Mouse (Mus musculus): ENCODE measurements at regions not wholly inside any gene's neighbourhood (a gene's known extent, or its start where the extent isn't known, plus 50 kb on each side); places are given as distances from the start of the nearest gene placed in this dataset.
A peak's percentile ranks its signal among the peaks of the same experiment; 100 is the strongest.

DNA sequence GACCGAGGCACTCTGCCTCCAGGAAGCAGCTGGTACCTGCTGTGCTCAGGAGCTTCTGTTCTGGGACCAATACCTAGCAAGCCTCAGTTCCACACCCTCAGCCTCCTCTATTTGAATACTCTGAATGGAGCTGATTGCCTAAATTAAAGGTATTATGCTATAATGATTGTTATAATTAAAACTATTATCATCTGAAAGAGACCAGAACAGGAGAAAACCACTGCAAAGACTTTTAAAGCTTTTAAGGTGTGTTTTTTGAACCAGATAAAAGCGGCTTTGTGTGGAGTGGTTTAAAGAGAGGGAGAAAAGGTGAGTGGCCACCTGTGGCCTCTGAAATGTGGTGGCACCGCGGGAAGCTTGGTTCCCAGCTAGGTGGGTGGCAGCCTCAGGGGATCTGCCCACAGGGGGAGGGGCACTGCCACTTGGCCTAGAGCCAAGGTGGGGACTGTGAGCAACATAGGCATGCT lies 115.6 kb downstream of the 9530068E07Rik start:
- WGBS: 51% methylated on average over 4 of the region's 4 CpGs
- Histone ChIP-seq H3K36me3 (ENCODE audit: control insufficient read depth, insufficient read depth, low read length) (no peaks in the 10 kb centered on the region), H3K27ac (ENCODE audit: low read length) (no peak overlapping the region), H3K4me1 (ENCODE audit: control insufficient read depth, insufficient read depth, low read length) (no peaks in the 10 kb centered on the region), H3K27me3 (ENCODE audit: control insufficient read depth, insufficient read depth, low read depth, low read length) (no peaks in the 10 kb centered on the region), H3K4me3 (ENCODE audit: low read depth, low read length) (no peak overlapping the region), H3K4me2 (ENCODE audit: low read length) (no peak overlapping the region), H3K9me3 (replicated peaks; ENCODE audit: control insufficient read depth, low read length, poor library complexity, severe bottlenecking) (no peaks in the 10 kb centered on the region), H3K9ac (ENCODE audit: low read depth, low read length) (no peak overlapping the region)
- ATAC-seq: no peak

DNA sequence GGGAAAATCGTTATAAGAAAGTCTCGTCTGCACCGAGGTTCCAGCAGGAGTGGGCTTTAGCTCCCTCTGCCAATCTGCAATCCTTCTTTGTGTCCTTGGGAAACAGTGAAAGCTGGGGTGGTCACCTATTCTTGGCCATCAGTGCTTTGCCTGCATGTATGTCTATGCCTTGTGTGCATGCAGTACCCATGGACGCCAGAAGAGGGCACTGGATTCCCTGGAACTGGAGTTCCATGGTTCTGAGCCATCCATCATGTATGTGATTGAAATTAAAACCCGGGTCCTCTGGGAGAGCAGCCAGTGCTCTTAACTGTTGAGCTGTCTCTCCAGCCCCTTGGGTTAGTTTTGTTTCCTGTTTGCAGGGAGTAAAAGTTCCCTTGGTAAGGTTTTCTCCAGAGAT lies 121.1 kb downstream of the 9530068E07Rik start:
- ATAC-seq: no peak
- Histone ChIP-seq H3K4me1 (ENCODE audit: control insufficient read depth, insufficient read depth, low read length) (no peaks in the 10 kb centered on the region; the same call in 1 of the 2 replicates), H3K9ac (ENCODE audit: low read depth, low read length) (no peak overlapping the region), H3K9me3 (replicated peaks; ENCODE audit: control insufficient read depth, low read length, poor library complexity, severe bottlenecking) (no peaks in the 10 kb centered on the region), H3K36me3 (ENCODE audit: control insufficient read depth, insufficient read depth, low read length) (no peaks in the 10 kb centered on the region), H3K27me3 (ENCODE audit: control insufficient read depth, insufficient read depth, low read depth, low read length) (no peaks in the 10 kb centered on the region), H3K27ac (ENCODE audit: low read length) (no peak overlapping the region), H3K4me2 (ENCODE audit: low read length) (no peak overlapping the region), H3K4me3 (ENCODE audit: low read depth, low read length) (no peak overlapping the region)
- WGBS: 77% methylated on average over 5 of the region's 5 CpGs

DNA sequence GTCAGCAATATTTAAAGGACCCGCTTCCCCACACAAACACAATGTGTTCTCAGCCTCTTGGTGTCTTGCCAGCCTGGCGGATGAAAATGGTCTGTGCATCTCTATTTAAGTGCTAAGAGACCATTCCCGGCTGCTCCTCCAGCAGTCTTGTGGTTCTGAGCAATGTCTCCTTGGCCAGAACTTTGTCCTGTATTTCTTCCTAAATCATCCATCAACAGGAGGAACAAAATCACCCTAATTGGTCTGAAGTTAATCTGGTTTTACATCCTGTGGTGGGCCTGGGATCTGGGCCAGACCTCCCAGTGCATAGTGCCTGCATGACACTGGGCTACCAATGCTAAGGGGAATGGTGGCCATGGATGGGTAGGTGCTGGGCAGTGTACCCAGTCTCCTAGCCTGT lies 123.6 kb downstream of the 9530068E07Rik start:
- WGBS: 62% methylated on average over 3 of the region's 3 CpGs
- no peak for ATAC-seq
- Histone ChIP-seq H3K4me3 (ENCODE audit: low read depth, low read length) (no peak overlapping the region), H3K27me3 (ENCODE audit: control insufficient read depth, insufficient read depth, low read depth, low read length) (no peaks in the 10 kb centered on the region), H3K4me2 (ENCODE audit: low read length) (no peak overlapping the region), H3K9ac (ENCODE audit: low read depth, low read length) (no peak overlapping the region), H3K27ac (ENCODE audit: low read length) (no peak overlapping the region), H3K9me3 (replicated peaks; ENCODE audit: control insufficient read depth, low read length, poor library complexity, severe bottlenecking) (no peaks in the 10 kb centered on the region), H3K4me1 (ENCODE audit: control insufficient read depth, insufficient read depth, low read length) (no peaks in the 10 kb centered on the region; the same call in 1 of the 2 replicates), H3K36me3 (ENCODE audit: control insufficient read depth, insufficient read depth, low read length) (no peaks in the 10 kb centered on the region)

GRCm38 (mm10) chr11:52521879-52522278 lies 125.7 kb downstream of the 9530068E07Rik start:
- Histone ChIP-seq H3K9me3 (replicated peaks; ENCODE audit: control insufficient read depth, low read length, poor library complexity, severe bottlenecking) (no peaks in the 10 kb centered on the region), H3K4me3 (ENCODE audit: low read depth, low read length) (no peak overlapping the region), H3K27ac (ENCODE audit: low read length) (no peak overlapping the region), H3K27me3 (ENCODE audit: control insufficient read depth, insufficient read depth, low read depth, low read length) (no peaks in the 10 kb centered on the region), H3K9ac (ENCODE audit: low read depth, low read length) (no peak overlapping the region), H3K36me3 (ENCODE audit: control insufficient read depth, insufficient read depth, low read length) (no peaks in the 10 kb centered on the region), H3K4me1 (ENCODE audit: control insufficient read depth, insufficient read depth, low read length) (peaks cover 5% of the 10 kb centered on the region), H3K4me2 (ENCODE audit: low read length) (no peak overlapping the region)
- ATAC-seq: 0 out of 2 replicates have a peak, but pooled peaks have one; percentile 39
- 41% methylated on average over 4 of the region's 4 CpGs for WGBS

DNA sequence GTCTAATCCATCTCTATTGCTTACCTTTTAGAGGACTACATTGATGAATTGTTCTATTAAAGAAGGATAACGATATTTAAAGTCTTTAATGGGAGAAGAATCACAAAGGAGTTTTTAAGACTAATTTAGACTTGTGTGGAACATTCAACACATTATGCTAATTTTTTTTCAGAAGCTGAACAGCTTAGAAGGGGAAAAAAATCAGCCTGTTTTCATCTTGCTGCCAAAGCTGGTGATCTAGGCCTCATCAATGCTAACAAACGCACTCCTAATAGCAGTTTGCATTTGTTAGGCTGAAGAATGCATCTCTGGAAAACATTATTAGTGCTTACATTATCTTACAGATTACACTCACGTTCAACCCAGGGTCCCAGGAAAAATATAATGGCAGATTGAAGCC lies 126.2 kb downstream of the 9530068E07Rik start:
- no peaks in the 10 kb centered on the region for H3K9me3 ChIP-seq (replicated peaks; ENCODE audit: control insufficient read depth, low read length, poor library complexity, severe bottlenecking)
- no peaks in the 10 kb centered on the region for H3K27me3 ChIP-seq (ENCODE audit: control insufficient read depth, insufficient read depth, low read depth, low read length)
- peaks cover 5% of the 10 kb centered on the region for H3K4me1 ChIP-seq (ENCODE audit: control insufficient read depth, insufficient read depth, low read length)
- no peak for ATAC-seq
- no peak overlapping the region for H3K4me3 ChIP-seq (ENCODE audit: low read depth, low read length)
- H3K4me2 ChIP-seq (ENCODE audit: low read length): no peak overlapping the region
- WGBS: 49% methylated on average over 3 of the region's 3 CpGs
- H3K27ac ChIP-seq (ENCODE audit: low read length): no peak overlapping the region
- no peak overlapping the region for H3K9ac ChIP-seq (ENCODE audit: low read depth, low read length)
- H3K36me3 ChIP-seq (ENCODE audit: control insufficient read depth, insufficient read depth, low read length): no peaks in the 10 kb centered on the region

DNA sequence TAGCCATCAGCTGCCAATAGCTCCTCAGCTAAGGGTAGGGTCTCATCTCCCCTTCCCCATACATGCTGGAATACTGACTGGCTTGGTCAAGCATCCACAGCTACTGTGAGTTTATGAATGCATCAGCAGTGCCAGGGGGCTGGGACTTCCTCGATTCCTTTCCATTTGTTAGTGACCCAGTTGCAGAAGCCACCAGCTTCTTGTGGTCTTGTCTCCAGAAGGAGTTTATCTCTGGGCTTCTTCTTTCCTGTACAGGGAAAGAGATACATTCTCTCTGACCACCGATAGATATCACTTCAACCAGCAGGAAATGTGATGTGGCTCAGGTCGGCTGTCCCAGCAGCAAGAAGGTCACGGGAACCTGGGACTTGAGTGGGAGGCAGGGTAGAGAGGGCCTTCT lies 127.0 kb downstream of the 9530068E07Rik start:
- H3K9ac ChIP-seq (ENCODE audit: low read depth, low read length): no peak overlapping the region
- H3K4me2 ChIP-seq (ENCODE audit: low read length): no peak overlapping the region
- H3K27ac ChIP-seq (ENCODE audit: low read length): no peak overlapping the region
- peaks cover 5% of the 10 kb centered on the region for H3K4me1 ChIP-seq (ENCODE audit: control insufficient read depth, insufficient read depth, low read length)
- ATAC-seq: no peak
- WGBS: 91% methylated on average over 4 of the region's 4 CpGs
- no peaks in the 10 kb centered on the region for H3K9me3 ChIP-seq (replicated peaks; ENCODE audit: control insufficient read depth, low read length, poor library complexity, severe bottlenecking)
- H3K4me3 ChIP-seq (ENCODE audit: low read depth, low read length): no peak overlapping the region
- no peaks in the 10 kb centered on the region for H3K27me3 ChIP-seq (ENCODE audit: control insufficient read depth, insufficient read depth, low read depth, low read length)
- H3K36me3 ChIP-seq (ENCODE audit: control insufficient read depth, insufficient read depth, low read length): no peaks in the 10 kb centered on the region

- Histone ChIP-seq H3K4me2 (ENCODE audit: low read length) (no peak overlapping the region), H3K9ac (ENCODE audit: low read depth, low read length) (no peak overlapping the region), H3K36me3 (ENCODE audit: control insufficient read depth, insufficient read depth, low read length) (no peaks in the 10 kb centered on the region), H3K9me3 (replicated peaks; ENCODE audit: control insufficient read depth, low read length, poor library complexity, severe bottlenecking) (no peaks in the 10 kb centered on the region), H3K27me3 (ENCODE audit: control insufficient read depth, insufficient read depth, low read depth, low read length) (no peaks in the 10 kb centered on the region), H3K4me1 (ENCODE audit: control insufficient read depth, insufficient read depth, low read length) (peaks cover 5% of the 10 kb centered on the region), H3K27ac (ENCODE audit: low read length) (no peak overlapping the region), H3K4me3 (ENCODE audit: low read depth, low read length) (no peak overlapping the region)
- 62% methylated on average over 2 of the region's 2 CpGs for WGBS
- ATAC-seq: no peak
Observed at GRCm38 (mm10) chr11:52523671-52524070, 127.4 kb downstream of the 9530068E07Rik start.

GRCm38 (mm10) chr11:52525446-52525845 lies 129.2 kb downstream of the 9530068E07Rik start:
- H3K36me3 ChIP-seq (ENCODE audit: control insufficient read depth, insufficient read depth, low read length): no peaks in the 10 kb centered on the region

GRCm38 (mm10) chr11:52526306-52526705 lies 130.1 kb downstream of the 9530068E07Rik start:
- Histone ChIP-seq H3K36me3 (ENCODE audit: control insufficient read depth, insufficient read depth, low read length) (no peaks in the 10 kb centered on the region), H3K27me3 (ENCODE audit: control insufficient read depth, insufficient read depth, low read depth, low read length) (no peaks in the 10 kb centered on the region), H3K9ac (ENCODE audit: low read depth, low read length) (no peak overlapping the region), H3K4me1 (ENCODE audit: control insufficient read depth, insufficient read depth, low read length) (peaks cover 5% of the 10 kb centered on the region), H3K4me2 (ENCODE audit: low read length) (no peak overlapping the region), H3K27ac (ENCODE audit: low read length) (no peak overlapping the region), H3K4me3 (ENCODE audit: low read depth, low read length) (no peak overlapping the region), H3K9me3 (replicated peaks; ENCODE audit: control insufficient read depth, low read length, poor library complexity, severe bottlenecking) (no peaks in the 10 kb centered on the region)
- ATAC-seq: no peak
- 78% methylated on average over 6 of the region's 6 CpGs for WGBS

More at GRCm38 (mm10) chr11:52525446-52525845, 129.2 kb downstream of the 9530068E07Rik start:
- ATAC-seq: no peak
- Histone ChIP-seq H3K9ac (ENCODE audit: low read depth, low read length) (no peak overlapping the region), H3K9me3 (replicated peaks; ENCODE audit: control insufficient read depth, low read length, poor library complexity, severe bottlenecking) (no peaks in the 10 kb centered on the region), H3K27me3 (ENCODE audit: control insufficient read depth, insufficient read depth, low read depth, low read length) (no peaks in the 10 kb centered on the region), H3K4me2 (ENCODE audit: low read length) (no peak overlapping the region), H3K4me3 (ENCODE audit: low read depth, low read length) (no peak overlapping the region), H3K4me1 (ENCODE audit: control insufficient read depth, insufficient read depth, low read length) (peaks cover 5% of the 10 kb centered on the region), H3K27ac (ENCODE audit: low read length) (no peak overlapping the region; the same call in 1 of the 2 replicates)
- 40% methylated on average over 6 of the region's 6 CpGs for WGBS
